Mouse (Mus musculus) stomach, postnatal 0 days (tissue): ENCODE measurements at regions not wholly inside any gene's neighbourhood (a gene's known extent, or its start where the extent isn't known, plus 50 kb on each side); places are given as distances from the start of the nearest gene placed in this dataset.

Source experiments
- ATAC-seq: fragments of 200-750 bp; cut with Nextera tagmentation; 2 replicates; pipeline ENCODE4 v1.8.0; 2017; ENCODE audit not compliant: low FRiP score, low TSS enrichment
- DNase-seq: peaks from one replicate; pipeline ENCODE4 v3.0.0-alpha.2; 2016; ENCODE audit warnings: low spot score
- H3K27ac ChIP-seq: fragments of 300-500 bp; sonication (generic); replicated peaks from 2 replicates; pipeline ENCODE4 v1.5.1; 2014; ENCODE audit warnings: mild to moderate bottlenecking, control low read depth
- H3K27me3 ChIP-seq: fragments of 300-500 bp; sonication (generic); 2 replicates; pipeline ENCODE4 v1.6.1; 2014; ENCODE audit warnings: low read length; ENCODE audit not compliant: control insufficient read depth, insufficient read depth
- H3K36me3 ChIP-seq: fragments of 300-500 bp; sonication (generic); 2 replicates; pipeline ENCODE4 v1.6.1; 2014; ENCODE audit warnings: low read length, mixed read lengths; ENCODE audit not compliant: control insufficient read depth, insufficient read depth
- H3K4me1 ChIP-seq: fragments of 300-500 bp; sonication (generic); replicated peaks from 2 replicates; pipeline ENCODE4 v1.6.1; 2014; ENCODE audit warnings: antibody characterized with exemption; ENCODE audit not compliant: control insufficient read depth, insufficient read depth
- H3K4me2 ChIP-seq: fragments of 300-500 bp; sonication (generic); replicated peaks from 2 replicates; pipeline ENCODE4 v1.6.1; 2014; ENCODE audit warnings: low read depth, mild to moderate bottlenecking, control low read depth, moderate library complexity
- H3K4me3 ChIP-seq: fragments of 300-500 bp; sonication (generic); 2 replicates; pipeline ENCODE4 v1.5.1; 2014; ENCODE audit warnings: low read depth, low read length, control low read depth
- H3K9ac ChIP-seq: fragments of 300-500 bp; sonication (generic); 2 replicates; pipeline ENCODE4 v1.6.1; 2014; ENCODE audit warnings: mild to moderate bottlenecking, low read length, control low read depth, mixed read lengths
- H3K9me3 ChIP-seq: fragments of 300-500 bp; sonication (generic); 2 replicates; pipeline ENCODE4 v1.6.1; 2016; ENCODE audit warnings: low read length; ENCODE audit not compliant: control insufficient read depth
- CTCF ChIP-seq: IDR thresholded peaks from 2 replicates; pipeline ENCODE4 v1.5.1; 2016; ENCODE audit warnings: antibody characterized with exemption, low read depth, mild to moderate bottlenecking, moderate library complexity
- EP300 ChIP-seq: optimal IDR thresholded peaks from 2 replicates; pipeline ENCODE3; 2016; ENCODE audit warnings: antibody characterized with exemption
- WGBS: fragments of 180-500 bp; shearing (Covaris S2); extraction: QIAGEN DNeasy Blood & Tissue Kit; methylation state at CpG from one replicate; pipeline ENCODE4 v1.1.7; 2014; 5-methylcytosine and 5-hydroxymethylcytosine counted together

DNA sequence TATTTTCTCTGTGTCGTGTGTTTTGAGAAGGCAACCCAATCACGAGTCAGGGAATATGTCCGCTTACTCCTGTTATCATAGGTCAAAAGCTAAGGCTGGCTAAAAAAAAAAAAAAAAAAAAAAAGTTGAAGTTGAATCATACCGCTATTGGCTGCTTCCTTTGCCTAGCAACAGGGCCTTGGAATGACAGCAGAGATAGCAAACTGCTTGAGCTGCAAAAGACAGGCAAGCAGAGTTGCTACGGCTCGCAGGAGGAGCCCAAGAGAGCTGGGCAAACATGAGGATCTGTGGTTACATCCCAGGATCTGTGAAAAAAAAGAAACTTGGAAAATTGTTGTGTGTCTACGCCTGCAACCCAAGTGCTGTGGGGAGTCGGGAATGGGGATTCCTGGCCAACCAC is 191.3 kb upstream of the Fam19a5 start:
- H3K4me3 ChIP-seq = no peak overlapping the region
- ATAC-seq = no peak
- no peak overlapping the region for H3K27ac ChIP-seq
- no peak for TF ChIP-seq EP300
- TF ChIP-seq CTCF = no peak
- no peak overlapping the region for H3K9ac ChIP-seq
- no peaks in the 10 kb centered on the region for H3K36me3 ChIP-seq
- no peaks in the 10 kb centered on the region for H3K4me1 ChIP-seq
- DNase-seq = no peak
- 51% methylated on average over 8 of the region's 8 CpGs for WGBS
- no peaks in the 10 kb centered on the region for H3K27me3 ChIP-seq
- no peaks in the 10 kb centered on the region for H3K9me3 ChIP-seq
- H3K4me2 ChIP-seq = no peak overlapping the region

DNA sequence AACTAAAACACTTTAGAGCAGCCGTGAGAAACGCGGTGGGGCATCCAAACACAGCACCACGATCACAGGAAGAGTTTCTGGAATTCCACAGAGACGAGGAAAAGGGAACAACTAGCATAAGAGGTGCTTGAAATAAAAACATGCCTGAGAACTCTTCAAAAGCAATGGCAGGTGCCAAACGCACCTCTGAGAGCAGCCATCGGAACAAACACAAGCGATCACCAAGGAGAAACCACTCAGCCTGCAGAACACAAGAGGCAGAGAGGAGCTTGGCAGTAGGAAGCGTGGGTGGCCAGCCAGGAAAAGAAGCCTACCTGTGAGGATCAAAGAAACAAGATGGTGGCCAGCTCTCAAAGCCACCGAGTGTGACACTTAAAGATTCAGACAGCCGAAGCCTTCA is 190.2 kb upstream of the Fam19a5 start:
- ATAC-seq (no peak), DNase-seq (no peak)
- no peak for TF ChIP-seq CTCF
- TF ChIP-seq EP300 = no peak
- no peaks in the 10 kb centered on the region for H3K36me3 ChIP-seq
- H3K9me3 ChIP-seq = no peaks in the 10 kb centered on the region
- no peak overlapping the region for H3K4me3 ChIP-seq
- no peaks in the 10 kb centered on the region for H3K27me3 ChIP-seq
- H3K9ac ChIP-seq = no peak overlapping the region
- 87% methylated on average over 11 of the region's 11 CpGs for WGBS
- H3K4me2 ChIP-seq = no peak overlapping the region
- no peak overlapping the region for H3K27ac ChIP-seq
- no peaks in the 10 kb centered on the region for H3K4me1 ChIP-seq

DNA sequence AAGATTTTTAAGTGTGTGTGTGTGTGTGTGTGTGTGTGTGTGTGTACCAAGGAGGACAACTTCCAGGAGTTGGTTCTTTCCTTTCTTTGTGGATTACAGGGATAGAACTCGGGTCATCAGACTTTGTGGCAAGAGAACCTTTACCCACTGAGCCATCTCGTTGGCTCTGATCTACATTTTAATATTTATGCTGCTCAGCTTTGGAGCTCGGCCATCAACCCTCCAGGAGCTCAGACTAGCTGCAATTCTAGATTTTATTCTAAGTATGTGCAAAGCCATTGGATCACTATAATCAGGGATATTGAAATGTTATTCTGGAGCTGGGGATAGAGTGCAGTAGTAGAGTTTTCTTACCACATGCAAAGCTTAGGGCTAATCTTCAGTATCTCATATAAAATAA is 183.6 kb upstream of the Fam19a5 start:
- Histone ChIP-seq H3K27me3 (no peaks in the 10 kb centered on the region), H3K4me3 (no peak overlapping the region), H3K4me2 (no peak overlapping the region), H3K4me1 (no peaks in the 10 kb centered on the region), H3K27ac (no peak overlapping the region), H3K36me3 (no peaks in the 10 kb centered on the region), H3K9ac (no peak overlapping the region), H3K9me3 (no peaks in the 10 kb centered on the region)
- no peak for TF ChIP-seq EP300
- no peak for TF ChIP-seq CTCF
- WGBS = 73% methylated on average over 3 of the region's 3 CpGs
- no peak for DNase-seq
- no peak for ATAC-seq

DNA sequence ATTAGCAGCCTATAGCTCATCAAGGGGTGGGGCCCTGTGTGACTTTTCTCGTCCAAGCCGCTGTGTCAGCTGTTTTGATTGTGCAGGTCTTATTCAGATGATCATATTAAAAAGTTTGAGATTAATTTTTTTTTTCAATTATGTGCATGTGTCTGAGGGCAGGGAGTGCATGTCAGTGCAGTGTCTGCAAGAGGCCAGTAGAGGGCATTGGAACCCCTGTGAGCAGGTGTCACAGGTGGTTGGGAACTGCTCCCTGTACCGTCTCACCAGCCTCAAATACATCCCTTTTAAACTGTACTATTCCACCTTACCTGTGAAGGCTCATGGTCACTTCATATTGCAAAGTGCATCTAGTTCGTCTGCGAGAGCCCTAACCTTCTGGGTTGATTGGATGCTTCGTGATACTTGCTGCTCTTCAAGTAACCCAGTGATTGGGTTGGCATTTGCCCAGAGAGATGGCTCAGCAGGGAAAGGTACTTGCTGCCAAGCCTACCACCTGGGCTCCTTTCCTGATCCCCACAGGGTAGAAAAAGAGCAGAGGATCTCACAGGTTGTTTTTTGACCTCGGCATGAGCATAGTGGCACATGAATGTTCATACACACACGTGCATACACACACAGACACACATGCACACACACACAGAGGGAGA is 178.3 kb upstream of the Fam19a5 start:
- DNase-seq (no peak), ATAC-seq (no peak)
- H3K4me2 ChIP-seq = no peak overlapping the region
- H3K4me3 ChIP-seq = no peak overlapping the region
- no peak overlapping the region for H3K27ac ChIP-seq
- WGBS = 44% methylated on average over 8 of the region's 8 CpGs
- no peaks in the 10 kb centered on the region for H3K9me3 ChIP-seq
- TF ChIP-seq EP300 = no peak
- peak; percentile 49 for TF ChIP-seq CTCF
- H3K27me3 ChIP-seq = no peaks in the 10 kb centered on the region
- H3K36me3 ChIP-seq = no peaks in the 10 kb centered on the region
- H3K4me1 ChIP-seq = no peaks in the 10 kb centered on the region
- H3K9ac ChIP-seq = no peak overlapping the region

DNA sequence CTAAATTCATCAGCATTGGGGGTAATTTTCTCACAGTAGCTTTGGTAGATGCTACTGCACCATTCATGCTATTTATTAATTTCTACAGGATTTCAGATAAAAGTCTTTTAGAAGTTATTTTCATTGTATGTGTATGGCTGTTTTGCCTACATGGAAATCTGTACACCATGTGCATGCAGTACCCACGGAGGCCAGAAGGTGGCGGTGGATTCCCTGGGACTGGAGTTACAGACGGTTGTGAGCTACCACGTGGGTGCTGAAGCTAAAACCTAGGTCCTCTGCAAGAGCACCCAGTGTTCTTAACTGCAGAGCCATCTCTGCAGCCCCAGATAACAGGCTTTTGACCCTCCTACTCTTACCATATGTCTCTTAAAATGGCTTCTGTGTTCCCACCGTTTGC is 176.7 kb upstream of the Fam19a5 start:
- WGBS = 36% methylated on average over 5 of the region's 5 CpGs

DNA sequence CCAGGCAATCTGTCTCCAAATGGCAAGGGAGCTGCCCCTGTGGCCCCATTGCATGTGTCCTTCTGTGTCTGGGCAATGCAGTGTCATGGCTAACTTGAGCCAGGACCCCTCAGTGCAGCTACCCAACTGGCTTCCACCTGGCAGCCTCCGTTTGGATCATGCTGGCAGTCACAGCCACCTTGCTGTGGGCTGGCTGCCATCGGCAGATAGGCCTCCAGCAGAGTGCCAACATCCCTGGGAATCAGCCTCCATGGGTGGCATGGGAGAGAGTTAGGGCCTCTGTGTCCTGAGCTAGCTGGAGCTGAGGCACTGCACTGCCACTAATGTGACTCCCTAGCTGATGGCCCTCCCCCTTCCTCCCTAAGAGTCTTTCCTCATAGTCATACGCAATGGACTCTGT is 174.7 kb upstream of the Fam19a5 start:
- WGBS = 94% methylated on average over 3 of the region's 3 CpGs
- no peak overlapping the region for H3K4me2 ChIP-seq
- H3K4me3 ChIP-seq = no peak overlapping the region
- H3K9me3 ChIP-seq = no peaks in the 10 kb centered on the region
- H3K4me1 ChIP-seq = no peaks in the 10 kb centered on the region
- no peaks in the 10 kb centered on the region for H3K36me3 ChIP-seq
- H3K9ac ChIP-seq = no peak overlapping the region
- DNase-seq = no peak
- H3K27ac ChIP-seq = no peak overlapping the region
- TF ChIP-seq CTCF (no peak), EP300 (no peak)
- no peaks in the 10 kb centered on the region for H3K27me3 ChIP-seq
- ATAC-seq = no peak

More for the DNA sequence above, 176.7 kb upstream of the Fam19a5 start:
- H3K4me1 ChIP-seq = no peaks in the 10 kb centered on the region
- no peaks in the 10 kb centered on the region for H3K9me3 ChIP-seq
- ATAC-seq = no peak
- DNase-seq = no peak
- H3K9ac ChIP-seq = no peak overlapping the region
- TF ChIP-seq EP300 (no peak), CTCF (peak; percentile 55)
- H3K27me3 ChIP-seq = no peaks in the 10 kb centered on the region
- H3K27ac ChIP-seq = no peak overlapping the region
- H3K4me3 ChIP-seq = no peak overlapping the region
- H3K36me3 ChIP-seq = no peaks in the 10 kb centered on the region
- no peak overlapping the region for H3K4me2 ChIP-seq
